Mouse (Mus musculus) heart, embryonic 10.5 days (tissue): Measurements from ENCODE around the gene Otud3. TPM values are rescaled to one million over a fixed set of nuclear protein-coding genes. Genes with fewer than 3 reads are reported as not detected.

Experiments used
- DNase-seq: peaks from one replicate; pipeline ENCODE4 v3.0.0-alpha.2; 2017; ENCODE audit warnings: low spot score
- H3K27ac ChIP-seq: fragments of 300-500 bp; sonication (generic); 2 replicates; pipeline ENCODE4 v1.5.1; 2016; ENCODE audit warnings: mild to moderate bottlenecking
- H3K27me3 ChIP-seq: fragments of 300-500 bp; sonication (generic); 2 replicates; pipeline ENCODE4 v1.6.1; 2016; ENCODE audit warnings: mild to moderate bottlenecking; ENCODE audit not compliant: poor library complexity, insufficient read depth, severe bottlenecking
- H3K36me3 ChIP-seq: fragments of 300-500 bp; sonication (generic); 2 replicates; pipeline ENCODE4 v1.6.1; 2016; ENCODE audit warnings: mild to moderate bottlenecking, moderate library complexity
- H3K4me1 ChIP-seq: fragments of 300-500 bp; sonication (generic); 2 replicates; pipeline ENCODE4 v1.6.1; 2016; ENCODE audit warnings: mild to moderate bottlenecking
- H3K4me3 ChIP-seq: fragments of 300-500 bp; sonication (generic); 2 replicates; pipeline ENCODE4 v1.5.1; 2016; ENCODE audit warnings: mild to moderate bottlenecking, moderate library complexity
- H3K9me3 ChIP-seq: fragments of 300-500 bp; sonication (generic); 2 replicates; pipeline ENCODE4 v1.6.1; 2016; ENCODE audit warnings: mild to moderate bottlenecking, moderate library complexity
- WGBS: fragments of 180-500 bp; shearing (Covaris S2); methylation state at CpG from one replicate; pipeline ENCODE4 v1.1.7; 2016; 5-methylcytosine and 5-hydroxymethylcytosine counted together
- polyA plus RNA-seq: library from polyadenylated mRNA; unstranded; fragments of >200 nt; fragmentation: Nextera tagmentation; extraction: Ambion mirVana; gene quantifications from 2 replicates; pipeline ENCODE4 v1.2.1, GENCODE M21; 2016

Gene Otud3
- polyA plus RNA-seq, 1 experiment from 2014 or later: 5.2 TPM

- peak; percentile 90 for DNase-seq
- peak overlapping the region; percentile 32 for H3K4me3 ChIP-seq
Measured at GRCm38 (mm10) chr4:138859728-138860127, 54.0 kb downstream of the Otud3 start.

DNA sequence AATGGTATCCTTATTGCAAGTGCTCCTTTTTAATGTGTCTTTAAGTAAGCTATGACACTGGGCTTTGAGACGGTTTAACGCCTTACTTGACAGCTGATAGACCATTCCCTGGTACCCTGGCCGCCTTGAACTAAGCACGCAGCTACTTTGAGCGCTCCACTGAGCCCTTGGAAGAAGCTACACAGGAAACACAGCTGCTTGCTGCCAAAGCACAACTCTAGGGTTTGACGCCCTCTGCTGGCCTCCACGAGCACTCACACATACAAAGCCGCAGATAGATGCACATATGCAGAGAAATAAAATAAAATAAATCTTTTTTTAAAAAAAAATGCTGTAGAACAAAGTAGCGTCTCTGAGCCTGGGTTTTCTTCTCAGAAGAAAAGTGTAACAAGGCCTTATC lies 54.5 kb downstream of the Otud3 start:
- Histone ChIP-seq H3K4me1 (peaks cover 13% of the 10 kb centered on the region), H3K36me3 (no peaks in the 10 kb centered on the region), H3K27ac (no peak overlapping the region), H3K9me3 (no peaks in the 10 kb centered on the region), H3K27me3 (no peaks in the 10 kb centered on the region), H3K4me3 (peak overlapping the region; percentile 32)
- DNase-seq: no peak
- WGBS: 23% methylated on average over 9 of the region's 9 CpGs

More at GRCm38 (mm10) chr4:138859728-138860127, 54.0 kb downstream of the Otud3 start:
- Histone ChIP-seq H3K9me3 (no peaks in the 10 kb centered on the region), H3K4me1 (peaks cover 13% of the 10 kb centered on the region), H3K27ac (no peak overlapping the region), H3K36me3 (no peaks in the 10 kb centered on the region), H3K27me3 (no peaks in the 10 kb centered on the region)
- 6% methylated on average over 13 of the region's 13 CpGs for WGBS

- WGBS: 73% methylated on average over 15 of the region's 15 CpGs
- no peaks in the 10 kb centered on the region for H3K36me3 ChIP-seq
- H3K4me3 ChIP-seq: no peak overlapping the region
- no peak overlapping the region for H3K27ac ChIP-seq
- no peaks in the 10 kb centered on the region for H3K9me3 ChIP-seq
- H3K4me1 ChIP-seq: peaks cover 13% of the 10 kb centered on the region
- H3K27me3 ChIP-seq: 0 out of 2 replicates have a peak, but pooled peaks cover under 1% of the 10 kb centered on the region
- DNase-seq: no peak
Measured at GRCm38 (mm10) chr4:138858446-138858845, 55.3 kb downstream of the Otud3 start.

- Histone ChIP-seq H3K4me1 (peaks cover 13% of the 10 kb centered on the region), H3K9me3 (no peaks in the 10 kb centered on the region), H3K27me3 (0 out of 2 replicates have a peak, but pooled peaks cover 4% of the 10 kb centered on the region), H3K27ac (no peak overlapping the region), H3K4me3 (no peak overlapping the region), H3K36me3 (no peaks in the 10 kb centered on the region)
- WGBS: 86% methylated on average over 10 of the region's 10 CpGs
- no peak for DNase-seq
Measured at GRCm38 (mm10) chr4:138857576-138857975, 56.2 kb downstream of the Otud3 start.

DNA sequence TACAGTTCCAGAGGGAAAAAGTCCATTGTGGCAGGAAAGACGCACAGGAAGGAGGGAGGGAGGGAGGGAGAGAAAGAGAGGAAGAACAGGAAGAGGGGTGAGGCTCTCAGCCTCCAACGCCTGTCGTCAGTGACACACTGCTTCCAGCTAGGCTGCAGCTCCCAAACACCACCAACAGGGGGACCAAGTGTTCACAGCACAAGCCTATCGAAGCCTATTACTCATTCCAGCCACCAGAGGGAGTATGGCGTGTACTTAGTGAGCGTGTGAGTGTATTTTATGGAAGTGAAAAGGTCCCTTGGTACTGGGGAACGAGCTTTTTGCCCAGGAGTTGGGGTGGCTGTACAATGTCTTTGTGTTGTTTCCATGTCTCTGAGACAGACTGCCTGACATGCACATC lies 57.3 kb downstream of the Otud3 start:
- no peaks in the 10 kb centered on the region for H3K9me3 ChIP-seq
- no peak for DNase-seq
- no peak overlapping the region for H3K4me3 ChIP-seq
- no peaks in the 10 kb centered on the region for H3K36me3 ChIP-seq
- 35% methylated on average over 7 of the region's 7 CpGs for WGBS
- peaks cover 15% of the 10 kb centered on the region for H3K4me1 ChIP-seq
- 0 out of 2 replicates have a peak, but pooled peaks cover 4% of the 10 kb centered on the region for H3K27me3 ChIP-seq
- no peak overlapping the region for H3K27ac ChIP-seq

- H3K36me3 ChIP-seq: no peaks in the 10 kb centered on the region
- no peaks in the 10 kb centered on the region for H3K9me3 ChIP-seq
- H3K27me3 ChIP-seq: 0 out of 2 replicates have a peak, but pooled peaks cover 4% of the 10 kb centered on the region
- H3K4me3 ChIP-seq: no peak overlapping the region
- no peak overlapping the region for H3K27ac ChIP-seq
- peaks cover 13% of the 10 kb centered on the region for H3K4me1 ChIP-seq
- DNase-seq: no peak
- 85% methylated on average over 9 of the region's 9 CpGs for WGBS
Measured at GRCm38 (mm10) chr4:138855092-138855632, 58.6 kb downstream of the Otud3 start.

DNA sequence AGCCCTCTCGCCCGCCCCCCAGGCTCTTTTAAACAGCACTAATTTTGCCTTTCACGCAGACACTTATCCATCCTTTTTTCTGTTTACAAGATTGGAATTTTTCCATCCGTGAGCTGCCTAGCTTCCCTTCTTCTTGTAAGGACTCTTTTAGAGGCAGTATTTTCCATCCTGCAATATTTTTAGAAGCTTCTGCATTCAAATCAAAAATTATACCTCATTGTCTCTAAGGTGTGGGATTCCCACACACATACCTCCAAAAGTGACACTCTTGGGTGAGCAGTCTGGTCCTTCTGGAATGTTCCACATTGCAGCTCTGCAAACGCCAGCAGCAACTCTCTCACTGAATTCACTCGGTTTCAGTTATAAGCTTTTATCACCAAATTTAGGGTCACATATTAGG lies 60.8 kb downstream of the Otud3 start:
- WGBS: 70% methylated on average over 6 of the region's 6 CpGs
- no peaks in the 10 kb centered on the region for H3K36me3 ChIP-seq

GRCm38 (mm10) chr4:138851463-138851862 lies 62.3 kb downstream of the Otud3 start:
- Histone ChIP-seq H3K27ac (no peak overlapping the region), H3K27me3 (0 out of 2 replicates have a peak, but pooled peaks cover 4% of the 10 kb centered on the region), H3K4me3 (no peak overlapping the region), H3K4me1 (0 out of 2 replicates have a peak, but pooled peaks cover 2% of the 10 kb centered on the region), H3K36me3 (no peaks in the 10 kb centered on the region), H3K9me3 (no peaks in the 10 kb centered on the region)
- 9% methylated on average over 4 of the region's 4 CpGs for WGBS
- no peak for DNase-seq

More for the DNA sequence above, 60.8 kb downstream of the Otud3 start:
- no peak overlapping the region for H3K4me3 ChIP-seq
- H3K9me3 ChIP-seq: no peaks in the 10 kb centered on the region
- no peak for DNase-seq
- H3K4me1 ChIP-seq: 0 out of 2 replicates have a peak, but pooled peaks cover 2% of the 10 kb centered on the region
- no peak overlapping the region for H3K27ac ChIP-seq
- H3K27me3 ChIP-seq: 0 out of 2 replicates have a peak, but pooled peaks cover 4% of the 10 kb centered on the region

Other genes with a start within 250 kb of the Otud3 start
- 0.31 and 0.49 TPM in 2 replicates for gene Pla2g2c, start 189.2 kb downstream of the Otud3 start, polyA plus RNA-seq
- gene Ubxn10, start 176.8 kb downstream of the Otud3 start, polyA plus RNA-seq: 1.0 and 1.3 TPM in 2 replicates
- gene Pla2g2f, start 156.3 kb downstream of the Otud3 start, polyA plus RNA-seq: 0.20 TPM in 1 of 2 replicates, not detected in the other
- 0.19 TPM in 1 of 2 replicates, not detected in the other for gene Pla2g2d, start 138.2 kb downstream of the Otud3 start, polyA plus RNA-seq
- 0.91 and 2.1 TPM in 2 replicates for gene Pla2g5, start 50.5 kb downstream of the Otud3 start, polyA plus RNA-seq
- not detected in 2 replicates for gene Gm13030, start 40.0 kb downstream of the Otud3 start, polyA plus RNA-seq
- gene Pla2g2e, start 36.0 kb downstream of the Otud3 start, polyA plus RNA-seq: not detected in 2 replicates
- gene Rnf186, start 53.2 kb upstream of the Otud3 start, polyA plus RNA-seq: 0.14 TPM in 1 of 2 replicates, not detected in the other
- 3.4 and 4.2 TPM in 2 replicates for gene Tmco4, start 58.9 kb upstream of the Otud3 start, polyA plus RNA-seq
- gene Htr6, start 161.6 kb upstream of the Otud3 start, polyA plus RNA-seq: not detected in 2 replicates
- gene Nbl1, start 179.0 kb upstream of the Otud3 start, polyA plus RNA-seq: 6.4 and 7.3 TPM in 2 replicates
- 532 and 637 TPM in 2 replicates for gene Minos1, start 217.2 kb upstream of the Otud3 start, polyA plus RNA-seq